Mouse (Mus musculus) telencephalon, adult 2 months (tissue): ENCODE results near the gene Syn1.

Experiments
- DNase-seq: peaks from one replicate; pipeline ENCODE4 v3.0.0-alpha.2; 2011; ENCODE audit warnings: low read depth, low spot score

Syn1 gene

GRCm38 (mm10) chrX:20862105-20863065, 58.4 kb downstream of the Syn1 start:
- no peak for DNase-seq

GRCm38 (mm10) chrX:20861453-20862104, 59.2 kb downstream of the Syn1 start:
- DNase-seq = no peak

- no peak for DNase-seq
These were observed 67.0 kb downstream of the Syn1 start for GRCm38 (mm10) chrX:20853794-20854193.

GRCm38 (mm10) chrX:20848256-20848984, 72.4 kb downstream of the Syn1 start:
- peak; percentile 95 for DNase-seq

- no peak for DNase-seq
These were observed 73.0 kb downstream of the Syn1 start for GRCm38 (mm10) chrX:20847816-20848215.

GRCm38 (mm10) chrX:20847232-20847631, 73.6 kb downstream of the Syn1 start:
- peak; percentile 60 for DNase-seq

- DNase-seq = peak; percentile 91
These were observed 91.9 kb downstream of the Syn1 start for GRCm38 (mm10) chrX:20828934-20829333.

- DNase-seq = no peak
These were observed 100.9 kb downstream of the Syn1 start for GRCm38 (mm10) chrX:20819708-20820426.

GRCm38 (mm10) chrX:20819204-20819628, 101.6 kb downstream of the Syn1 start:
- DNase-seq = peak; percentile 54

GRCm38 (mm10) chrX:20816974-20817373, 103.8 kb downstream of the Syn1 start:
- peak; percentile 42 for DNase-seq
